Mouse (Mus musculus): ENCODE data around the gene Taf11.

The Taf11 gene

GRCm38 (mm10) chr17:27856798-27857648, 52.6 kb downstream of the Taf11 start:
- no peak for DNase-seq (ENCODE audit: extremely low spot score, low read depth, low spot score)

GRCm38 (mm10) chr17:27856265-27856797, 53.3 kb downstream of the Taf11 start, which contains the start of gene Uhrf1bp1:
TSS of gene Uhrf1bp1 (plus strand) at chr17:27856441.
- no peak for DNase-seq (ENCODE audit: extremely low spot score, low read depth, low spot score)

All from hindlimb bud, embryonic 11.5 days (tissue).